ENCODE assay signal across 8 mouse cellular contexts in genomic region chr19:8252705-8253037, GRCm38 (mm10). TPM values are rescaled to one million over a fixed set of nuclear protein-coding genes. Genes with fewer than 3 reads are reported as not detected.
A peak's percentile ranks its signal among the peaks of the same experiment; 100 is the strongest.
DNase-seq lines count a peak whose midpoint lies in the region; ATAC-seq and TF ChIP-seq lines count a peak whose summit lies in the region.

No protein-coding gene starts in this region.

- H3K4me2 ChIP-seq in heart, embryonic 11.5 days = peak overlapping the region; percentile 67
- H3K4me2 ChIP-seq in hindbrain, embryonic 13.5 days = peak overlapping the region; percentile 65
- H3K4me2 ChIP-seq in midbrain, embryonic 11.5 days = peak overlapping the region; percentile 55

- TF ChIP-seq POLR2A in bone marrow macrophage, adult 2 months (IDR thresholded peaks at IDR 0.05; ENCODE audit: borderline replicate concordance, low read depth, low read length) = no peak

- H3K27ac ChIP-seq in heart, embryonic 11.5 days (ENCODE audit: low read depth, low read length) = no peak overlapping the region
- no peak overlapping the region for H3K27ac ChIP-seq in bone marrow macrophage, adult 2 months (ENCODE audit: insufficient read depth, low read depth, low read length)
- peak overlapping the region; percentile 77 for H3K27ac ChIP-seq in hindbrain, embryonic 13.5 days
- no peak overlapping the region for H3K27ac ChIP-seq in midbrain, embryonic 11.5 days (ENCODE audit: low read depth, low read length)

- no peaks in the 10 kb centered on the region; the same call in 1 of the 2 replicates for H3K9me3 ChIP-seq in heart, embryonic 11.5 days (replicated peaks; ENCODE audit: control insufficient read depth, low read length)
- peaks cover 10% of the 10 kb centered on the region; the same call in 1 of the 2 replicates for H3K9me3 ChIP-seq in hindbrain, embryonic 13.5 days
- peaks cover 7% of the 10 kb centered on the region; the same call in 1 of the 2 replicates for H3K9me3 ChIP-seq in midbrain, embryonic 11.5 days (ENCODE audit: control insufficient read depth, low read length)

- no peak for TF ChIP-seq CTCF in bone marrow macrophage, adult 2 months (IDR thresholded peaks at IDR 0.05; ENCODE audit: low read depth, low read length)

- DNase-seq in heart, postnatal 4 days = no peak
- peak; percentile 82 for DNase-seq in midbrain, embryonic 11.5 days (ENCODE audit: low spot score, missing footprints)
- DNase-seq in right cerebral cortex, postnatal 4 days = no peak
- no peak for DNase-seq in urinary bladder, postnatal 36 days (ENCODE audit: low spot score in 2 of 2)
- no peak for DNase-seq in yolk sac, embryonic 10.5 days (ENCODE audit: low spot score)

- WGBS in heart, embryonic 11.5 days (ENCODE audit: insufficient replicate concordance) = 14% methylated on average over 3 of the region's 3 CpGs
- 22% methylated on average over 3 of the region's 3 CpGs for WGBS in hindbrain, embryonic 13.5 days
- WGBS in midbrain, embryonic 11.5 days = 30% methylated on average over 3 of the region's 3 CpGs

- H3K4me1 ChIP-seq in heart, embryonic 11.5 days (ENCODE audit: control insufficient read depth, insufficient read depth, low read length) = no peaks in the 10 kb centered on the region
- H3K4me1 ChIP-seq in bone marrow macrophage, adult 2 months (ENCODE audit: control insufficient read depth, insufficient read depth, low read length) = no peaks in the 10 kb centered on the region
- H3K4me1 ChIP-seq in hindbrain, embryonic 13.5 days (replicated peaks) = no peaks in the 10 kb centered on the region
- no peaks in the 10 kb centered on the region for H3K4me1 ChIP-seq in midbrain, embryonic 11.5 days (ENCODE audit: control insufficient read depth, insufficient read depth, low read length)

- peak; percentile 55 for ATAC-seq in heart, embryonic 11.5 days (replicated peaks; ENCODE audit: insufficient number of reproducible peaks, low FRiP score, low TSS enrichment)
- ATAC-seq in hindbrain, embryonic 13.5 days (ENCODE audit: low FRiP score) = peak; percentile 66
- ATAC-seq in midbrain, embryonic 11.5 days (ENCODE audit: low FRiP score) = peak; percentile 66; the same call in 1 of the 2 replicates

- no peaks in the 10 kb centered on the region for H3K27me3 ChIP-seq in heart, embryonic 11.5 days (ENCODE audit: control insufficient read depth, insufficient read depth, low read length)
- no peaks in the 10 kb centered on the region for H3K27me3 ChIP-seq in hindbrain, embryonic 13.5 days
- H3K27me3 ChIP-seq in midbrain, embryonic 11.5 days (ENCODE audit: control insufficient read depth, insufficient read depth, low read length) = no peaks in the 10 kb centered on the region

- H3K9ac ChIP-seq in heart, embryonic 11.5 days (ENCODE audit: low read depth, low read length) = peak overlapping the region; percentile 77
- peak overlapping the region; percentile 75 for H3K9ac ChIP-seq in hindbrain, embryonic 13.5 days
- H3K9ac ChIP-seq in midbrain, embryonic 11.5 days (ENCODE audit: low read length) = peak overlapping the region; percentile 65

- H3K4me3 ChIP-seq in heart, embryonic 11.5 days (ENCODE audit: low read depth, low read length) = peak overlapping the region; percentile 69
- H3K4me3 ChIP-seq in bone marrow macrophage, adult 2 months (ENCODE audit: insufficient read depth, low read length) = peak overlapping the region; percentile 69
- H3K4me3 ChIP-seq in hindbrain, embryonic 13.5 days = peak overlapping the region; percentile 58
- peak overlapping the region; percentile 52 for H3K4me3 ChIP-seq in midbrain, embryonic 11.5 days (ENCODE audit: low read depth, low read length)

- no peaks in the 10 kb centered on the region for H3K36me3 ChIP-seq in heart, embryonic 11.5 days (ENCODE audit: control insufficient read depth, insufficient read depth, low read length)
- no peaks in the 10 kb centered on the region for H3K36me3 ChIP-seq in hindbrain, embryonic 13.5 days
- no peaks in the 10 kb centered on the region for H3K36me3 ChIP-seq in midbrain, embryonic 11.5 days (ENCODE audit: control insufficient read depth, insufficient read depth, low read length)

RNA-seq across cellular contexts. Expression of gene Slc22a29, which starts 34.0 kb away (rescaled TPM):
- not detected in 2 replicates for polyA plus RNA-seq in heart, embryonic 11.5 days (2014; fragmentation: Nextera tagmentation; extraction: Ambion mirVana)
- not detected for total RNA-seq in heart, postnatal 4 days (2021)
- not detected in 2 replicates for polyA plus RNA-seq in bone marrow macrophage, adult 2 months (2012; ENCODE audit: insufficient read depth, insufficient read length, missing spikeins)
- not detected in 2 replicates for polyA plus RNA-seq in hindbrain, embryonic 13.5 days (2015; fragmentation: Nextera tagmentation; extraction: Ambion mirVana)
- polyA plus RNA-seq in midbrain, embryonic 11.5 days (2014; fragmentation: Nextera tagmentation; extraction: Ambion mirVana) = not detected in 2 replicates
